Mouse (Mus musculus) intestine, embryonic 15.5 days (tissue): Measurements from ENCODE around the gene Kdm4b. TPM values are rescaled to one million over a fixed set of nuclear protein-coding genes. Genes with fewer than 3 reads are reported as not detected.

Source experiments
- ATAC-seq: fragments of 200-750 bp; cut with Nextera tagmentation; 2 replicates; pipeline ENCODE4 v1.8.0; 2017; ENCODE audit warnings: moderate TSS enrichment, moderate library complexity
- H3K27ac ChIP-seq: fragments of 300-500 bp; sonication (generic); 2 replicates; pipeline ENCODE4 v1.5.1; 2015; ENCODE audit warnings: mild to moderate bottlenecking, inconsistent platforms
- H3K27me3 ChIP-seq: fragments of 300-500 bp; sonication (generic); replicated peaks from 2 replicates; pipeline ENCODE4 v1.6.1; 2015; ENCODE audit warnings: inconsistent platforms
- H3K36me3 ChIP-seq: fragments of 300-500 bp; sonication (generic); 2 replicates; pipeline ENCODE4 v1.6.1; 2015; ENCODE audit warnings: inconsistent platforms
- H3K4me1 ChIP-seq: fragments of 300-500 bp; sonication (generic); replicated peaks from 2 replicates; pipeline ENCODE4 v1.6.1; 2015; ENCODE audit warnings: inconsistent platforms
- H3K4me2 ChIP-seq: fragments of 300-500 bp; sonication (generic); replicated peaks from 2 replicates; pipeline ENCODE4 v1.6.1; 2015; ENCODE audit warnings: mild to moderate bottlenecking, inconsistent platforms
- H3K4me3 ChIP-seq: fragments of 300-500 bp; sonication (generic); replicated peaks from 2 replicates; pipeline ENCODE4 v1.5.1; 2015; ENCODE audit warnings: inconsistent platforms
- H3K9ac ChIP-seq: fragments of 300-500 bp; sonication (generic); 2 replicates; pipeline ENCODE4 v1.6.1; 2015; ENCODE audit warnings: inconsistent platforms
- H3K9me3 ChIP-seq: fragments of 300-500 bp; sonication (generic); 2 replicates; pipeline ENCODE4 v1.6.1; 2016; ENCODE audit warnings: inconsistent platforms
- WGBS: fragments of 180-500 bp; shearing (Covaris S2); methylation state at CpG from one replicate; pipeline ENCODE4 v1.1.7; 2015; 5-methylcytosine and 5-hydroxymethylcytosine counted together
- polyA plus RNA-seq: library from polyadenylated mRNA; unstranded; fragments of >200 nt; fragmentation: Nextera tagmentation; extraction: Ambion mirVana; gene quantifications from 2 replicates; pipeline ENCODE4 v1.2.1, GENCODE M21; 2015

The Kdm4b gene
- polyA plus RNA-seq, 1 experiment from 2014 or later, result 25.1 TPM

DNA sequence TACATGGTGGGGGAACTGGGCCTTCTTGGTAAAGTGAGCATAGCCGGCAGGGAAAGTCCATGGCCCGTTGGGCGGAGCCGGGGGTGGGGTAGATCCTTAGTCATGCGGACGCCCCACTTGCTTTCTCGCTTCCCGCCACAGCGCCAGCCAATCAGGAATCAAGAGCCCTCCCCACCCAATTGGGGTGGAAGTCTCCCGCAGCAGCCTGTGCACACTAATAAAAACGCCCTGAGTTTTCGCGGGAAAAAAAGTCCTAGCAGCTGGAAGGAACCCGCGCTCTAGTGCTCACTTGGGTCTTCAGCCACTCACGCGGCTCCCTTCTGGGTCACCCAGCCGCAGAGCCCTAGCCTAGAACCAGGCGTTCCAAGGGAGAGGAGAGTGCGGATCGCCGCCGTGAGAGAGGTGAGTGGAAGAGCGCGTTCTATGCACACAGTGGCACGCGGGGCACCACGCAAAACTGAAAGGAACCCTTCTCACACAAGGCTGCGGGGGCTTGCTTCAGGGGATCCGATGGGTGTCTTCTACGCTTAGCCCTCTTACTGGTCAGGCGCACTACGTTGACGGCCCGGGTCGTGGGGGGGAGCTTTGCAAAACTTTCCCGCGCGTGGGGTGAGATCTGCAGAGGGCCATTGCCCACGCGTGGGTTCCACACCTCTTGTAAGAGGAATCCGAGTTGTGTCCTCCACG lies 22.6 kb upstream of the Kdm4b start, which contains the start of gene Uhrf1:
Gene Uhrf1 (plus strand): TSS at position 162 of the 687 bp plus-strand sequence.
- H3K9me3 ChIP-seq, result no peaks in the 10 kb centered on the region
- H3K27ac ChIP-seq, result peak within 1 kb of the TSS; percentile 92
- WGBS, result under 1% methylated on average over 42 of the region's 43 CpGs
- peaks cover 2% of the 10 kb centered on the region; the same call in 1 of the 2 replicates for H3K36me3 ChIP-seq
- ATAC-seq, result peak; percentile 81
- peak within 1 kb of the TSS; percentile 71 for H3K4me3 ChIP-seq
- peaks cover 43% of the 10 kb centered on the region for H3K4me1 ChIP-seq
- peak within 1 kb of the TSS; percentile 95 for H3K4me2 ChIP-seq
- no peaks in the 10 kb centered on the region for H3K27me3 ChIP-seq
- peak within 1 kb of the TSS; percentile 67 for H3K9ac ChIP-seq

DNA sequence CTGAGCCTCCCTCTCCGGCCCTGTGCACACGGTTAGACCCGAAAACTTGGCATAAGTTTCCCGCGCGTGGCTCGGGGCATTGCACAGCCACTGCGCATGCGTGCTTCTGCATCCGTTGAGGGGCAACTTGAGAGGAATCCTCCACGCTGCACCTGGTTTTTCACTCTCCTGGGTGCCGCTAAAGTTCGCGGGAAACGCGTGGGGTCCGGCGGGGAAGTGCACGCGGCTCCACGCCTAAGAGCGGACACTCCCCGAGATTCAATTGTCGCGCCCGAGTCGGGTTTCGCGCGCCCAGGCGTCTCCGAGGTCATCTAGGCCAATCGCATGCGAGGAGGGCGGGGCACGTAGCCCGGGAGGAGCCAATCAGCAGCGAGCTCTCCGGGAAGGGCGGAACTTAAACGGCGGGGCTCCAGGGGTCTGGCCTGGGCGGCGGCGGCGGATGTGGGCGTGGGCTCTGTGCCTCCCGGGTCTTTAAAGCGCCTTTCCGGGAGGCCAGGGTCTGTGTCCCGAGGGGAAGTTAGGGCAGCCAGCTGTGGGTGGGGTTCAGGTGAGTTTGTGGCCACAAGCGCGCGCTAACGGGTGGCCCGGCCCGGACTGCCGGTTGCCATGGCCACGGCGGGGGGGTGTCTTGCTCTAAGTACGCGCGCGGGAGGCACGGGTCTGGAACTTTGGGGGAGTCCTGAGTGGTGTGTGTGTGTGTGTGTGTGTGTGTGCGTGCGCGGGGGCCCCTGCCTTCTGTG lies 21.8 kb upstream of the Kdm4b start:
- H3K27ac ChIP-seq, result peak overlapping the region; percentile 92
- peak overlapping the region; percentile 67 for H3K9ac ChIP-seq
- peaks cover 3% of the 10 kb centered on the region; the same call in 1 of the 2 replicates for H3K36me3 ChIP-seq
- H3K27me3 ChIP-seq, result no peaks in the 10 kb centered on the region
- H3K9me3 ChIP-seq, result no peaks in the 10 kb centered on the region
- H3K4me1 ChIP-seq, result peaks cover 43% of the 10 kb centered on the region
- peak overlapping the region; percentile 95 for H3K4me2 ChIP-seq
- peak; percentile 89 for ATAC-seq
- under 1% methylated on average over 68 of the region's 68 CpGs for WGBS
- H3K4me3 ChIP-seq, result peak overlapping the region; percentile 71

DNA sequence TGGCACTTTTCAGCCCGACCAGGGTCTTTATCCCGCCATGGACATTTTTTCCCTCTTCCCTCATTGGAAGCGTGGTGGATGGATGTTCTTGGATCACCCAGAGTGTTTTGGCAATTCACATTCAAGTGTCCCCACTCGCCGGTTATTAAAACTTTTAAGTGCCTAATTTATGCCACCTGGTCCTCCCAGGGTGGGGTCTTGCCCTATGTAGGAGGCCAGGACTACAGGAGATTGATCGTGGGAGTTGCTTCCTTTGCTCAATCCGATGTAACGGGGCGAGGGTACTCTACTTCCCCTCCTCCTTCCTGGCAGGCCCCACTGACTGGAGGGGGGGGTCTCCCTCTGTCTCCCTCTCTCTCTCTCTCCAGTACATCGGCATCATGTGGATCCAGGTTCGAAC lies 21.1 kb upstream of the Kdm4b start:
- no peaks in the 10 kb centered on the region for H3K9me3 ChIP-seq
- H3K4me1 ChIP-seq, result peaks cover 46% of the 10 kb centered on the region
- H3K27ac ChIP-seq, result peak overlapping the region; percentile 73

DNA sequence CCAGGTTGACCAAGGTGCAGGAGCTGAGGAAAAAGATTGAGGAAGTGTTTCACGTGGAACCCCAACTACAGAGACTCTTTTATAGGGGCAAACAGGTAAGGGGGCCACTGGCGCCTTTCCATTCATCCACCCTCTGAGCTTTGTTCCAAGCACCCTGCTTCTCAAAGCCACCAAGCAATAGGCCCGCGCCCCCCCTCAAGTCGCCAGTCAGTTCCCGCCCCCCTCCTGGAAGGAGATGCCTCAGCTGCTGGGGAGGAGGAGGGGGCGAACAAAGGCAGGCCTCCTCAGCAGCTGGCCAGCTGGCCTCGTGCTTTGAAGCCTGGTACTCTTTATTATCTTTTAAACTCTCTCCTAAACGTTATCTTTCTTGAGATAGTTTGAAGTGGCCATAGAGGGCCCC lies 20.7 kb upstream of the Kdm4b start:
- ATAC-seq, result 0 out of 2 replicates have a peak, but pooled peaks have one; percentile 0
- Histone ChIP-seq H3K36me3 (peaks cover 13% of the 10 kb centered on the region), H3K4me3 (peak overlapping the region; percentile 71), H3K9ac (peak overlapping the region; percentile 67), H3K27ac (peak overlapping the region; percentile 73), H3K9me3 (no peaks in the 10 kb centered on the region), H3K4me1 (peaks cover 46% of the 10 kb centered on the region), H3K27me3 (no peaks in the 10 kb centered on the region), H3K4me2 (peak overlapping the region; percentile 95)
- WGBS, result 12% methylated on average over 9 of the region's 9 CpGs

More for the DNA sequence above, 21.1 kb upstream of the Kdm4b start:
- Histone ChIP-seq H3K27me3 (no peaks in the 10 kb centered on the region), H3K9ac (peak overlapping the region; percentile 67), H3K4me2 (peak overlapping the region; percentile 95), H3K36me3 (peaks cover 10% of the 10 kb centered on the region; the same call in 1 of the 2 replicates), H3K4me3 (peak overlapping the region; percentile 71)
- ATAC-seq, result no peak
- WGBS, result 6% methylated on average over 11 of the region's 11 CpGs

DNA sequence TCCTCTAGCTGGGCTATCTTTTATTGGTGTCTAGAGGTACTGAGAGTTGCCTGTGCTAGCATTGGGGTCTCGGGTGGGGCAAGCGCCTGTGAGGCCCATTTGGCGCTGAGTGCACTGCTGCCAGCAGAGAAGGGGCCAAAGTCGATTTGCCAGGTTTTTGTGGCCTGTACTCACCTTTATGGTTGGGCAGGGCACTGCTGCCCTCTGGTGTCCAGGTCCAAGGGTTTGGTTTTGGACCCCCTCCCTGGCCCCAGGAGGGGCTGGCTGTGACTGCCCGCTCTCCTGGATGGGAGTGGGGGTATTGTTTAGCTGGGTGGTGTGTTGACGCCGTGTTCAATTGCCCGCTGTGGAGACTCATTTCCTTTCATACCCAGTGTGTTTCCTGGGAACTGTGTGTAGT lies 20.0 kb upstream of the Kdm4b start:
- peaks cover 20% of the 10 kb centered on the region for H3K36me3 ChIP-seq
- H3K27me3 ChIP-seq, result no peaks in the 10 kb centered on the region
- H3K4me3 ChIP-seq, result peak overlapping the region; percentile 71
- H3K4me1 ChIP-seq, result peaks cover 46% of the 10 kb centered on the region
- H3K9me3 ChIP-seq, result no peaks in the 10 kb centered on the region
- peak; percentile 10 for ATAC-seq
- H3K27ac ChIP-seq, result peak overlapping the region; percentile 73
- peak overlapping the region; percentile 95 for H3K4me2 ChIP-seq
- 48% methylated on average over 8 of the region's 8 CpGs for WGBS
- H3K9ac ChIP-seq, result peak overlapping the region; percentile 32

DNA sequence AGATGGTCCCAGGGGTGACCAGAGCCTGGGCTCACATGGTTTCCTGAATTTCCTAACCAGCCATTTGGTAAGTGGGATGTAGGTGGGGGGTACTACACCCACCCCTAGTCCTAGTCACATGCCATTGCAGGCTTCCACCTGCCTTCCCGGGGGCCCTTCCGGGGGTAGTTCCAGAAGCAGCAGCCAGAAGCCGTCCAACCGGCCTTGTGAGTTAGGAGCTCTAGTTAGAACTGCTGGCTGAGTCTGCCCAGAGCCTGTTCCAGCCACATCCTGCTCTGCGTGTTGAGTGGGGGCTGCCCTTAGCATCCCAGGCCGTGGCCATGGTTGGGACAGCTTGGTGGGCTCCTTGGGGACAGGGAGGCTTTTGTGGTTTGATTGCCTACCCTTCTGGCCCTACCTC lies 17.8 kb upstream of the Kdm4b start:
- Histone ChIP-seq H3K9ac (peak overlapping the region; percentile 10; the same call in 1 of the 2 replicates), H3K4me1 (peaks cover 36% of the 10 kb centered on the region)

DNA sequence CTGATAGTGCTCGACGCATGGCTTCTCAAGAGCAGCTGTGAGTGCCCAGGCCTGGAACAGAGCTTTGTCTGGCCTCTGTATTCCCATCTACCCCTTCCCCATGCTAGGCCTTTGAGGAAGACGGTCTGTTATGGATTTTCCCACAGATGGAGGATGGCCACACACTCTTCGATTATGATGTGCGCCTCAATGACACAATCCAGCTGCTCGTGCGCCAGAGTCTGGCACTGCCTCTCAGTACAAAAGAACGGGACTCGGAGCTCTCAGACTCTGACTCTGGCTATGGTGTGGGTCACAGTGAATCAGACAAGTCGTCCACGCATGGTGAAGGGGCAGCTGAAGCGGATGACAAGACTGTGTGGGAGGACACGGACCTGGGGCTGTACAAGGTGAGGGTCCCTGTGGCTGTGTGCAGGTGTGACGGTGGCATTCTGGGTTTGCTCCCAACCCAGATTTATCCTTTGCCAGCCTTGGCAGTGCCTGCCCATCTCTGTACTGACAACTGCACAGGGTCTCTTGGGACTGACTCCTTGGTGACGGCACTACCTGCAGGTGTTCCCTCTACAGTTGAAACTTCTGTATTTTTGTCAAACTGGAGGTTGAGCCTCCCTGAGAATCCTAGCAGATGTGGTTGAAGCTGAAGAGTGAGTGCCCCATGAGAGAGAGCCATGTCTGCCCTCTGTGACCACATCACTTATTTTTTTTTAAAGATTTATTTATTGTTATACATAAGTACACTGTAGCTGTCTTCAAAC lies 16.5 kb upstream of the Kdm4b start:
- H3K9ac ChIP-seq, result no peak overlapping the region
- no peak overlapping the region for H3K4me3 ChIP-seq
- ATAC-seq, result no peak
- WGBS, result 78% methylated on average over 15 of the region's 15 CpGs
- H3K4me1 ChIP-seq, result peaks cover 36% of the 10 kb centered on the region
- H3K27ac ChIP-seq, result no peak overlapping the region
- H3K27me3 ChIP-seq, result no peaks in the 10 kb centered on the region
- no peaks in the 10 kb centered on the region for H3K9me3 ChIP-seq
- H3K4me2 ChIP-seq, result no peak overlapping the region
- H3K36me3 ChIP-seq, result peaks cover 48% of the 10 kb centered on the region

More for the DNA sequence above, 17.8 kb upstream of the Kdm4b start:
- Histone ChIP-seq H3K4me2 (peak overlapping the region; percentile 31; the same call in 1 of the 2 replicates), H3K9me3 (no peaks in the 10 kb centered on the region), H3K4me3 (no peak overlapping the region; the same call in 1 of the 2 replicates), H3K27me3 (no peaks in the 10 kb centered on the region), H3K27ac (peak overlapping the region; percentile 48; the same call in 1 of the 2 replicates), H3K36me3 (peaks cover 38% of the 10 kb centered on the region)
- peak; percentile 13; the same call in 1 of the 2 replicates for ATAC-seq
- WGBS, result 50% methylated on average over 6 of the region's 6 CpGs

DNA sequence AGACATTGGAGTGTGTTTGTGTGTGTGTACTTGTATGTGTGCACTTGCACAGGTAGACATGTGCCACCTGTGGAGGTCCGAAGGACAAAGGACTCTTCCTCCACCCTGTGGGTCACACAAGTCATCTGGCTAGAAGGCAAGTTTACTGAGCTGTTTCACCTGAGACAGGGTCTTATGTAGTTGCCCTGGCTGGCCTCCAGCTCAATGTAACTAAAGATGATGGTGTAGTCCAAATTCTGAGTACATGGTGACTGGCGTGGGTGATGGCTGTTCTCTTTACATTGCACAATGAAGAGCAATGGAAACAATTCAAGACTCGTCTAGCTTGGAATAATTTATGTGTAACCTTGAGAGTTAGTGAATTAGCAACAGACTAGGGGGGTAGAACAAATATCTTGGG lies 1.4 kb upstream of the Kdm4b start:
- no peaks in the 10 kb centered on the region for H3K27me3 ChIP-seq
- ATAC-seq, result no peak
- H3K9me3 ChIP-seq, result no peaks in the 10 kb centered on the region
- H3K9ac ChIP-seq, result no peak overlapping the region
- 64% methylated on average over 3 of the region's 3 CpGs for WGBS
- H3K4me1 ChIP-seq, result peaks cover 23% of the 10 kb centered on the region
- 0 out of 2 replicates have a peak overlapping the region, but pooled peaks have one; percentile 88 for H3K4me2 ChIP-seq
- H3K36me3 ChIP-seq, result peaks cover 6% of the 10 kb centered on the region
- H3K27ac ChIP-seq, result no peak overlapping the region
- H3K4me3 ChIP-seq, result no peak overlapping the region

DNA sequence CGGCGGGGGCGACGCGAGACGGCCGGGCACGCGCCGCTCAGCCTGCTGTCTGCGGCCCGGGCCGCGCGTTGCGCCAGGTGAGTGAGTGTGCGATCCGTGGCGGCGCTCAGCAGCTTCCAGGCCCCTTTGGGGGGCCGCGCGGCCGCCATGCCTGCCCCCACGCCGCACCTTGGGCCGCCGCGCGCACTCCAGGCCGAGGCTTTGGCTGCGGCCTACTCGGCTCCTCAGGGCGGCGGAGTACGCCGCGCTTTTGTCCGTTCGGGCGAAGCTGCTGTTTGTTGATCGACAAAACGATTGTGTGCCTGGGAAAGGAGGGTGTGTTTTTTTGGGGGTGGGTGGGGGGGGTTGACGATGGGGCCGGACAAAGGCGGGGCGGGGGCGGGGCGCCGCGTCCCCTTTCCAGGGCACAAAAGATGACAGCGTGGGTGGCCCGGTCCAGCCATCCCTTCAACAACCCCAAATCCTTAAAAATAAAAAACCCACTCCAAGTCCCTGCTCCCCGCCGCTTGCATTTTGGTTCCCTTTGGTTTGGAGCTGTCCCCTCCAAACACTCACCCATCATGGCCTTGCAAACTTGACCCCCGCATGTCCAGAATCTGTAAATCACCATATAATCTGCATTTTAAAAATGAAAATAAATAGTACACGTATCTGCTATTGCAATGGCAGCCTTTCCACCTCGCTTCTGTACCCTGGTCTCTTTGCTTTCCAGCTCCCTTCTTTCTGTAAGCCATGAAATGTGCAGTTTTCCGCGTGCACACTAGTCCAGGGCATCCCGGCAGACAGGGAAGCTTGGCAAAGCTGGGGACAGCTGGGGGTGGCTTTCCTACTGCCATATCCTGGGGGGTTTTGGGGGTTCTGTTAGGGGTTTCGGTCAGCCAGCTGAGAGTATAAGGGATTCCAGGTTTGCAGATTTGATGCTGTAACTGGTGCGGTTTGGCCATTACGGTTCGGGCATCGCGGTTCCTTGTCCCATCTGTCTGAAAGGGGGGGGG lies 588 bp downstream of the Kdm4b start:
- 1% methylated on average over 66 of the region's 67 CpGs for WGBS
- ATAC-seq, result peak; percentile 61

DNA sequence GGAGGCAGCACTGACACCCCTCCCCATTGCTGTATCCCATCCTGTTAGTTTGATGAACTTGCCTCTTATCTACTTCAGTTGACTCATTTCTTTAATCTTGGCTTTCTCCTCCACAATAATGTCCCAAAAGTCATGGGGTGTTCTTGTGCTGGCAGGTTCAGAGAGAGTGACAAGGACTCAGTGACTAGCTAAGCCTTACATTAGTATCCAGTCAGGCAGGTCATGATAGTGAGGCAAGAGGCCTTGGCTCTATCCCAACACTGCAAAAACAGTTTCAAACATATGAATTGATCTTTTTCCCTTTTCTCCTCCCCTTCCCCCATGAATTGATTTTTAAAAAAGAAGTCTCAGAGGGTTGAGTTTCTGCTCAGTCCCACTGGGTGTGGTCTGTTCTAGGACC lies 3.4 kb downstream of the Kdm4b start:
- Histone ChIP-seq H3K27me3 (no peaks in the 10 kb centered on the region), H3K4me3 (no peak overlapping the region), H3K9ac (no peak overlapping the region), H3K36me3 (no peaks in the 10 kb centered on the region), H3K4me2 (no peak overlapping the region), H3K27ac (no peak overlapping the region), H3K4me1 (peaks cover 23% of the 10 kb centered on the region), H3K9me3 (no peaks in the 10 kb centered on the region)
- ATAC-seq, result no peak

More for the DNA sequence above, 588 bp downstream of the Kdm4b start:
- Histone ChIP-seq H3K27ac (peak overlapping the region; percentile 90), H3K36me3 (no peaks in the 10 kb centered on the region; the same call in 1 of the 2 replicates), H3K9ac (peak overlapping the region; percentile 72), H3K27me3 (no peaks in the 10 kb centered on the region), H3K4me3 (peak overlapping the region; percentile 65), H3K4me2 (peak overlapping the region; percentile 88), H3K4me1 (peaks cover 23% of the 10 kb centered on the region), H3K9me3 (no peaks in the 10 kb centered on the region)

DNA sequence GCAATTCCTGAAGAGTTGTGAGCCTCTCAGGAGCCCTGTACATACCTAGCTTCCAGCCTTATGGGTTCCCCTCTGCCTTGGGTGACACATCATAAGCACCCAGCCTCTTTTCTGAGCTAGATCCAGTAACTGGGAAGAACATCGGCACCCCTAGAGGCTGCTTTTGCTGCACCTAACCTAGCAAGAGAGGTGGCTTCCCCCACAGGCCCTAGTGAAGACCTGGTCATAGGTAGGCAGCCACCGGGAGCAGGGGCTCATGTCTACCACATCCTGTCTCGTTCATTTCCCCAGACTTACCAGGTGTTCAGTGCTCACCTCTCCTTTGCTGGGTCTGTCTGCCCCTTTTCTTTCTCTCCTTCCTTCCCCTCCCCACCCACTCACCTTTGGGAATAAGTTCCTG lies 4.5 kb downstream of the Kdm4b start:
- ATAC-seq, result no peak

More for the DNA sequence above, 4.5 kb downstream of the Kdm4b start:
- WGBS, result 51% methylated on average over 3 of the region's 3 CpGs
- Histone ChIP-seq H3K4me1 (peaks cover 23% of the 10 kb centered on the region), H3K9me3 (no peaks in the 10 kb centered on the region), H3K9ac (no peak overlapping the region), H3K27me3 (no peaks in the 10 kb centered on the region), H3K36me3 (no peaks in the 10 kb centered on the region), H3K27ac (no peak overlapping the region), H3K4me2 (no peak overlapping the region), H3K4me3 (no peak overlapping the region)
